Mouse (Mus musculus): ENCODE results near the gene Slc36a4. TPM values are rescaled to one million over a fixed set of nuclear protein-coding genes. Genes with fewer than 3 reads are reported as not detected.

Slc36a4 gene
- polyA plus RNA-seq, 1 experiment from 2014 or later: 34.7 TPM

GRCm38 (mm10) chr9:15718295-15718694, 8.8 kb downstream of the Slc36a4 start:
- no peak for ATAC-seq
- WGBS: 87% methylated on average over 6 of the region's 6 CpGs

GRCm38 (mm10) chr9:15719594-15719993, 10.1 kb downstream of the Slc36a4 start:
- Histone ChIP-seq H3K9me3 (replicated peaks; ENCODE audit: control insufficient read depth, low read length) (no peaks in the 10 kb centered on the region), H3K4me1 (ENCODE audit: control insufficient read depth, insufficient read depth, low read length) (peaks cover 12% of the 10 kb centered on the region), H3K27me3 (replicated peaks; ENCODE audit: control insufficient read depth, insufficient read depth, low read length) (no peaks in the 10 kb centered on the region), H3K4me3 (ENCODE audit: low read depth, low read length) (no peak overlapping the region), H3K36me3 (ENCODE audit: control insufficient read depth, insufficient read depth, low read length) (peaks cover 28% of the 10 kb centered on the region), H3K9ac (ENCODE audit: low read length) (no peak overlapping the region), H3K27ac (ENCODE audit: low read depth, low read length) (no peak overlapping the region), H3K4me2 (ENCODE audit: low read length) (no peak overlapping the region)
- ATAC-seq (no peak), DNase-seq (ENCODE audit: low spot score) (no peak)
- 91% methylated on average over 14 of the region's 14 CpGs for WGBS

More at GRCm38 (mm10) chr9:15718295-15718694, 8.8 kb downstream of the Slc36a4 start:
- DNase-seq (ENCODE audit: low spot score): no peak
- Histone ChIP-seq H3K36me3 (ENCODE audit: control insufficient read depth, insufficient read depth, low read length) (peaks cover 15% of the 10 kb centered on the region), H3K4me2 (ENCODE audit: low read length) (no peak overlapping the region), H3K27ac (ENCODE audit: low read depth, low read length) (no peak overlapping the region), H3K9ac (ENCODE audit: low read length) (no peak overlapping the region), H3K27me3 (replicated peaks; ENCODE audit: control insufficient read depth, insufficient read depth, low read length) (no peaks in the 10 kb centered on the region), H3K9me3 (replicated peaks; ENCODE audit: control insufficient read depth, low read length) (no peaks in the 10 kb centered on the region), H3K4me1 (ENCODE audit: control insufficient read depth, insufficient read depth, low read length) (peaks cover 14% of the 10 kb centered on the region), H3K4me3 (ENCODE audit: low read depth, low read length) (no peak overlapping the region)

GRCm38 (mm10) chr9:15720556-15720955, 11.0 kb downstream of the Slc36a4 start:
- Histone ChIP-seq H3K27me3 (replicated peaks; ENCODE audit: control insufficient read depth, insufficient read depth, low read length) (no peaks in the 10 kb centered on the region), H3K27ac (ENCODE audit: low read depth, low read length) (peak overlapping the region; percentile 62; the same call in 1 of the 2 replicates), H3K9me3 (replicated peaks; ENCODE audit: control insufficient read depth, low read length) (no peaks in the 10 kb centered on the region), H3K36me3 (ENCODE audit: control insufficient read depth, insufficient read depth, low read length) (peaks cover 36% of the 10 kb centered on the region), H3K4me2 (ENCODE audit: low read length) (no peak overlapping the region), H3K4me1 (ENCODE audit: control insufficient read depth, insufficient read depth, low read length) (peaks cover 12% of the 10 kb centered on the region), H3K9ac (ENCODE audit: low read length) (no peak overlapping the region), H3K4me3 (ENCODE audit: low read depth, low read length) (no peak overlapping the region)
- ATAC-seq (no peak), DNase-seq (ENCODE audit: low spot score) (no peak)
- WGBS: 84% methylated on average over 8 of the region's 8 CpGs

- H3K4me2 ChIP-seq (ENCODE audit: low read length): peak overlapping the region; percentile 4; the same call in 1 of the 2 replicates
- H3K27me3 ChIP-seq (replicated peaks; ENCODE audit: control insufficient read depth, insufficient read depth, low read length): no peaks in the 10 kb centered on the region
- peaks cover 12% of the 10 kb centered on the region for H3K4me1 ChIP-seq (ENCODE audit: control insufficient read depth, insufficient read depth, low read length)
- no peak overlapping the region for H3K4me3 ChIP-seq (ENCODE audit: low read depth, low read length)
- H3K9me3 ChIP-seq (replicated peaks; ENCODE audit: control insufficient read depth, low read length): no peaks in the 10 kb centered on the region
- no peak overlapping the region for H3K9ac ChIP-seq (ENCODE audit: low read length)
- WGBS: 11% methylated on average over 6 of the region's 6 CpGs
- H3K27ac ChIP-seq (ENCODE audit: low read depth, low read length): peak overlapping the region; percentile 61; the same call in 1 of the 2 replicates
- peak; percentile 79 for DNase-seq (ENCODE audit: low spot score)
- H3K36me3 ChIP-seq (ENCODE audit: control insufficient read depth, insufficient read depth, low read length): peaks cover 41% of the 10 kb centered on the region
- ATAC-seq: peak; percentile 94
Measured at GRCm38 (mm10) chr9:15721226-15721833, 11.8 kb downstream of the Slc36a4 start.

GRCm38 (mm10) chr9:15722506-15722905, 13.0 kb downstream of the Slc36a4 start:
- H3K4me2 ChIP-seq (ENCODE audit: low read length): no peak overlapping the region
- 88% methylated on average over 8 of the region's 8 CpGs for WGBS
- peaks cover 51% of the 10 kb centered on the region for H3K36me3 ChIP-seq (ENCODE audit: control insufficient read depth, insufficient read depth, low read length)
- H3K9me3 ChIP-seq (replicated peaks; ENCODE audit: control insufficient read depth, low read length): no peaks in the 10 kb centered on the region
- ATAC-seq (no peak), DNase-seq (ENCODE audit: low spot score) (no peak)
- no peak overlapping the region for H3K9ac ChIP-seq (ENCODE audit: low read length)
- no peak overlapping the region for H3K4me3 ChIP-seq (ENCODE audit: low read depth, low read length)
- no peaks in the 10 kb centered on the region for H3K27me3 ChIP-seq (replicated peaks; ENCODE audit: control insufficient read depth, insufficient read depth, low read length)
- H3K27ac ChIP-seq (ENCODE audit: low read depth, low read length): no peak overlapping the region
- H3K4me1 ChIP-seq (ENCODE audit: control insufficient read depth, insufficient read depth, low read length): peaks cover 12% of the 10 kb centered on the region

- no peak for DNase-seq (ENCODE audit: low spot score)
- H3K36me3 ChIP-seq (ENCODE audit: control insufficient read depth, insufficient read depth, low read length): peaks cover 81% of the 10 kb centered on the region
Measured at GRCm38 (mm10) chr9:15727168-15727567, 17.6 kb downstream of the Slc36a4 start.

GRCm38 (mm10) chr9:15731758-15732748, 22.5 kb downstream of the Slc36a4 start:
- 41% methylated on average over 13 of the region's 13 CpGs for WGBS
- Histone ChIP-seq H3K27me3 (replicated peaks; ENCODE audit: control insufficient read depth, insufficient read depth, low read length) (no peaks in the 10 kb centered on the region), H3K9me3 (replicated peaks; ENCODE audit: control insufficient read depth, low read length) (no peaks in the 10 kb centered on the region), H3K4me2 (ENCODE audit: low read length) (no peak overlapping the region), H3K4me1 (ENCODE audit: control insufficient read depth, insufficient read depth, low read length) (peaks cover 8% of the 10 kb centered on the region), H3K4me3 (ENCODE audit: low read depth, low read length) (no peak overlapping the region), H3K36me3 (ENCODE audit: control insufficient read depth, insufficient read depth, low read length) (peaks cover 71% of the 10 kb centered on the region), H3K27ac (ENCODE audit: low read depth, low read length) (peak overlapping the region; percentile 77), H3K9ac (ENCODE audit: low read length) (peak overlapping the region; percentile 17; the same call in 1 of the 2 replicates)
- ATAC-seq (peak; percentile 94), DNase-seq (ENCODE audit: low spot score) (peak; percentile 83)

More at GRCm38 (mm10) chr9:15727168-15727567, 17.6 kb downstream of the Slc36a4 start:
- Histone ChIP-seq H3K4me1 (ENCODE audit: control insufficient read depth, insufficient read depth, low read length) (peaks cover 4% of the 10 kb centered on the region; the same call in 1 of the 2 replicates), H3K9ac (ENCODE audit: low read length) (no peak overlapping the region), H3K27ac (ENCODE audit: low read depth, low read length) (no peak overlapping the region), H3K4me3 (ENCODE audit: low read depth, low read length) (no peak overlapping the region), H3K27me3 (replicated peaks; ENCODE audit: control insufficient read depth, insufficient read depth, low read length) (no peaks in the 10 kb centered on the region), H3K9me3 (replicated peaks; ENCODE audit: control insufficient read depth, low read length) (no peaks in the 10 kb centered on the region), H3K4me2 (ENCODE audit: low read length) (no peak overlapping the region)
- no peak for ATAC-seq
- WGBS: 97% methylated on average over 8 of the region's 8 CpGs

- 89% methylated on average over 11 of the region's 11 CpGs for WGBS
- H3K36me3 ChIP-seq (ENCODE audit: control insufficient read depth, insufficient read depth, low read length): peaks cover 73% of the 10 kb centered on the region
Measured at GRCm38 (mm10) chr9:15734056-15734866, 24.7 kb downstream of the Slc36a4 start.

More at GRCm38 (mm10) chr9:15734056-15734866, 24.7 kb downstream of the Slc36a4 start:
- Histone ChIP-seq H3K27ac (ENCODE audit: low read depth, low read length) (no peak overlapping the region), H3K9me3 (replicated peaks; ENCODE audit: control insufficient read depth, low read length) (no peaks in the 10 kb centered on the region), H3K4me2 (ENCODE audit: low read length) (no peak overlapping the region), H3K9ac (ENCODE audit: low read length) (no peak overlapping the region), H3K27me3 (replicated peaks; ENCODE audit: control insufficient read depth, insufficient read depth, low read length) (no peaks in the 10 kb centered on the region), H3K4me3 (ENCODE audit: low read depth, low read length) (no peak overlapping the region), H3K4me1 (ENCODE audit: control insufficient read depth, insufficient read depth, low read length) (peaks cover 8% of the 10 kb centered on the region)
- ATAC-seq (no peak), DNase-seq (ENCODE audit: low spot score) (no peak)
